Comparison of ENCODE assay signal across 1 mouse cellular context in genomic region chr3:108381945-108382875, GRCm38 (mm10).
TF ChIP-seq lines count a peak whose summit lies in the region.

No protein-coding gene starts in this region.

TF ChIP-seq in CH12.LX, 34 proteins besides CTCF, POLR2A, EP300 and RAD21 (continued from another document):
- TF ChIP-seq CHD2 (IDR thresholded peaks at IDR 0.05; ENCODE audit: low read length), result 0 out of 2 replicates have a peak, but pooled peaks have one; percentile 6
- no peak for TF ChIP-seq NELFE (IDR thresholded peaks at IDR 0.05; ENCODE audit: low read depth, low read length)
- no peak for TF ChIP-seq NRF1 (IDR thresholded peaks at IDR 0.05; ENCODE audit: low read depth, low read length)
- no peak for TF ChIP-seq SMC3 (IDR thresholded peaks at IDR 0.05; ENCODE audit: low read depth, low read length)
- no peak for TF ChIP-seq POLR2AphosphoS2 (IDR thresholded peaks at IDR 0.05; ENCODE audit: low read depth, low read length)
- TF ChIP-seq ETS1 (conservative IDR thresholded peaks at IDR 0.05; ENCODE audit: low read depth, low read length), result peak; percentile 53
- no peak; the same call in 1 of the 2 replicates for TF ChIP-seq USF2 (conservative IDR thresholded peaks at IDR 0.05; ENCODE audit: low read depth, low read length)
- TF ChIP-seq USF1 (IDR thresholded peaks at IDR 0.05; ENCODE audit: low read depth, low read length), result no peak; the same call in 1 of the 2 replicates
- TF ChIP-seq PAX5 (IDR thresholded peaks at IDR 0.05; ENCODE audit: low read length), result no peak
- TF ChIP-seq E2F4 (IDR thresholded peaks at IDR 0.05; ENCODE audit: insufficient replicate concordance, low read depth, low read length), result no peak
- peak; percentile 82 for TF ChIP-seq ZNF384 (IDR thresholded peaks at IDR 0.05; ENCODE audit: low read depth, low read length)
